16 mouse cellular contexts compared by ENCODE assay signal in genomic region chrX:150594176-150594575, GRCm38 (mm10). TPM values are rescaled to one million over a fixed set of nuclear protein-coding genes. Genes with fewer than 3 reads are reported as not detected.
"Had no signal": no experiment of that assay in that cellular context is flagged by ENCODE, and none has a peak within 500 bp of the region (broad histone marks: within the 10 kb centered on the region; RNA-seq: fewer than 3 reads in every experiment).

No protein-coding gene starts in this region.

- H3K9me3 ChIP-seq: limb, embryonic 10.5 days; midbrain, embryonic 10.5 days; neural tube, embryonic 15.5 days had no signal

- DNase-seq: kidney, adult 8-10 months; kidney, postnatal 25 days; lung, embryonic 14.5 days; lung, postnatal 10 days; lung, postnatal 4 days; midbrain, embryonic 14.5 days; retina, postnatal 1 day; right cerebral cortex, postnatal 25 days; thymus, adult 18-20 months; thymus, postnatal 14 days had no signal

- H3K4me3 ChIP-seq: left cerebral cortex, adult 2 months; limb, embryonic 10.5 days; midbrain, embryonic 10.5 days; myocyte; neural tube, embryonic 15.5 days had no signal

- H3K4me1 ChIP-seq: limb, embryonic 10.5 days; midbrain, embryonic 10.5 days; neural tube, embryonic 15.5 days had no signal

- H3K9ac ChIP-seq: lung, embryonic 14.5 days; neural tube, embryonic 15.5 days had no signal

- H3K4me2 ChIP-seq: lung, embryonic 14.5 days; neural tube, embryonic 15.5 days had no signal

- ATAC-seq: intestine, postnatal 0 days had no signal

- H3K36me3 ChIP-seq: limb, embryonic 10.5 days; midbrain, embryonic 10.5 days; neural tube, embryonic 15.5 days had no signal

- H3K27ac ChIP-seq: left cerebral cortex, adult 2 months; limb, embryonic 10.5 days; midbrain, embryonic 10.5 days; neural tube, embryonic 15.5 days had no signal

RNA-seq across cellular contexts. Expression of gene Alas2, which starts 47.0 kb away (rescaled TPM):
- polyA plus RNA-seq: myocyte had no signal
